Mouse (Mus musculus) spleen, embryonic (tissue): ENCODE results near the gene Dalrd3.

ENCODE experiments used
- CTCF ChIA-PET: fragments of 350-600 bp; sonication (Branson Sonifier 250); formaldehyde crosslinking; loops from one replicate; lab custom pipeline; 2022; lab: Charles Lee

Dalrd3 gene

DNA sequence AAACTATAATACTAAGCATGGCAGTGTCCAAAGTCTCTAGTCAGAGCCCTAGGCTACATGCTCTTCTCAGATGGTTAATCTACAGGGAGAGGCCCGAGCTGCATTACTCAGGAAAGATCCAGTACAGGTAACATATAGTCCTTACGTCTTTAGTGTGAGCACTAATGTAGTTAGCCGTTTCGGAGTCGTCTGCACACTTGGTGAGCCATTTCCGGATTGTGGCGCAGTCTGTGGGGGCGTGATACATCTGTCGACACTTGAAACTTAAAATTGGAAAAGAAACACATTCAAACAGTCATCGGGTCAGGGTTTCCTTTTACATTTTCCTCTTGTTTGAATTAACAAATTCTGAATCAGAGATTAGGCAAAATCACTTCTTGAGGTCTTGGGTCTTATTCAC is 41.8 kb downstream of the Dalrd3 start:
- CTCF ChIA-PET: no interaction called here

DNA sequence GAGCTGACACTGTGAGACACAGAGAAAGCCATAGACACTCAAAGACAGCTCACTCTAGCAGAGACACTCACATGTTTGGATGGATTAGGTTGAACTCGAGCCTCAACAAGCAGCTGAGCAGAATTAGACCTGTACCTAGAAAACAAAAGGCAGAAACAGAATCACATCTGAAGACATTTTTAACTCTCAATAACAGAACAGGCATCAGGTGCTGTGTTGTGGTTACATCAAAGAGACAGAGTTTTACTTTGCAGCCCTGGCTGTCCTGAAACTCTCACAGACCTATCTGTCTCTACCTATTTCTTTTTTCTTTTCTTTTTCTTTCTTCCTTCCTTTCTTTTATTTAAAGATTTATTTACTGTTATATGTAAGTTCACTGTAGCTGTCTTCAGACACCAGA is 47.6 kb downstream of the Dalrd3 start:
- CTCF ChIA-PET: no interaction called here
